Mouse (Mus musculus) c-Kit-positive CD71-positive TER-119-negative erythroid progenitor cells, embryonic 14.5 days (primary cell): Measurements from ENCODE around the gene Grb10.

Experiments used
- DNase-seq: peaks from one replicate; pipeline ENCODE4 v3.0.0-alpha.2; 2013; ENCODE audit warnings: low read depth

Gene Grb10

GRCm38 (mm10) chr11:12032831-12033230 lies 5.7 kb downstream of the Grb10 start:
- DNase-seq: no peak

- no peak for DNase-seq
These were observed 11.8 kb downstream of the Grb10 start for GRCm38 (mm10) chr11:12026638-12027037.

- DNase-seq: no peak
These were observed 12.5 kb downstream of the Grb10 start for GRCm38 (mm10) chr11:12025756-12026593.

- no peak for DNase-seq
These were observed 13.1 kb downstream of the Grb10 start for GRCm38 (mm10) chr11:12025392-12025755.

GRCm38 (mm10) chr11:12023051-12023450 lies 15.4 kb downstream of the Grb10 start:
- DNase-seq: no peak

GRCm38 (mm10) chr11:12019651-12020050 lies 18.8 kb downstream of the Grb10 start:
- DNase-seq: no peak

- DNase-seq: no peak
These were observed 19.9 kb downstream of the Grb10 start for GRCm38 (mm10) chr11:12018604-12019003.

- DNase-seq: peak; percentile 34
These were observed 28.4 kb downstream of the Grb10 start for GRCm38 (mm10) chr11:12010084-12010483.

- no peak for DNase-seq
These were observed 38.1 kb downstream of the Grb10 start for GRCm38 (mm10) chr11:12000293-12000910.

- no peak for DNase-seq
These were observed 39.6 kb downstream of the Grb10 start for GRCm38 (mm10) chr11:11998881-11999280.

GRCm38 (mm10) chr11:11997045-11997444 lies 41.4 kb downstream of the Grb10 start:
- no peak for DNase-seq

- DNase-seq: no peak
These were observed 43.1 kb downstream of the Grb10 start for GRCm38 (mm10) chr11:11995371-11995770.

GRCm38 (mm10) chr11:11993807-11994206 lies 44.7 kb downstream of the Grb10 start:
- no peak for DNase-seq

- no peak for DNase-seq
These were observed 45.3 kb downstream of the Grb10 start for GRCm38 (mm10) chr11:11993183-11993582.

GRCm38 (mm10) chr11:11989850-11990249 lies 48.6 kb downstream of the Grb10 start:
- DNase-seq: no peak

GRCm38 (mm10) chr11:11987233-11987632 lies 51.2 kb downstream of the Grb10 start:
- no peak for DNase-seq

- no peak for DNase-seq
These were observed 59.8 kb downstream of the Grb10 start for GRCm38 (mm10) chr11:11978611-11979197.

GRCm38 (mm10) chr11:11974591-11975255 lies 63.8 kb downstream of the Grb10 start:
- peak; percentile 42 for DNase-seq

- peak; percentile 60 for DNase-seq
These were observed 65.0 kb downstream of the Grb10 start for GRCm38 (mm10) chr11:11973366-11974014.

GRCm38 (mm10) chr11:11972401-11973110 lies 65.9 kb downstream of the Grb10 start:
- no peak for DNase-seq

- DNase-seq: no peak
These were observed 68.2 kb downstream of the Grb10 start for GRCm38 (mm10) chr11:11970246-11970645.
